Mouse (Mus musculus) limb, embryonic 12.5 days (tissue): Measurements from ENCODE around the gene Map3k6. TPM values are rescaled to one million over a fixed set of nuclear protein-coding genes. Genes with fewer than 3 reads are reported as not detected.

Experiments used
- ATAC-seq: fragments of 200-750 bp; cut with Nextera tagmentation; 2 replicates; pipeline ENCODE4 v1.8.0; 2017; ENCODE audit warnings: low read depth, moderate TSS enrichment; ENCODE audit not compliant: insufficient number of reproducible peaks, insufficient read depth, low FRiP score, low TSS enrichment
- H3K27ac ChIP-seq: fragments of 300-500 bp; sonication (generic); 2 replicates; pipeline ENCODE4 v1.5.1; 2016; ENCODE audit warnings: mild to moderate bottlenecking, moderate library complexity
- H3K27me3 ChIP-seq: fragments of 300-500 bp; sonication (generic); 2 replicates; pipeline ENCODE4 v1.6.1; 2016; ENCODE audit warnings: mild to moderate bottlenecking, moderate library complexity
- H3K36me3 ChIP-seq: fragments of 300-500 bp; sonication (generic); 2 replicates; pipeline ENCODE4 v1.6.1; 2016; ENCODE audit warnings: mild to moderate bottlenecking, moderate library complexity
- H3K4me1 ChIP-seq: fragments of 300-500 bp; sonication (generic); replicated peaks from 2 replicates; pipeline ENCODE4 v1.6.1; 2016
- H3K4me2 ChIP-seq: fragments of 300-500 bp; sonication (generic); 2 replicates; pipeline ENCODE4 v1.6.1; 2016; ENCODE audit warnings: mild to moderate bottlenecking, moderate library complexity
- H3K4me3 ChIP-seq: fragments of 300-500 bp; sonication (generic); replicated peaks from 2 replicates; pipeline ENCODE4 v1.5.1; 2016; ENCODE audit warnings: mild to moderate bottlenecking
- H3K9ac ChIP-seq: fragments of 300-500 bp; sonication (generic); replicated peaks from 2 replicates; pipeline ENCODE4 v1.6.1; 2016; ENCODE audit warnings: mild to moderate bottlenecking, moderate library complexity
- H3K9me3 ChIP-seq: fragments of 300-500 bp; sonication (generic); 2 replicates; pipeline ENCODE4 v1.6.1; 2016; ENCODE audit warnings: mild to moderate bottlenecking, moderate library complexity
- WGBS: fragments of 180-500 bp; shearing (Covaris S2); methylation state at CpG from one replicate; pipeline ENCODE4 v1.1.7; 2016; 5-methylcytosine and 5-hydroxymethylcytosine counted together
- polyA plus RNA-seq: library from polyadenylated mRNA; unstranded; fragments of >200 nt; fragmentation: Nextera tagmentation; extraction: Ambion mirVana; gene quantifications from 2 replicates; pipeline ENCODE4 v1.2.1, GENCODE M21; 2016

The Map3k6 gene
- polyA plus RNA-seq, 1 experiment from 2014 or later, result 2.3 TPM

DNA sequence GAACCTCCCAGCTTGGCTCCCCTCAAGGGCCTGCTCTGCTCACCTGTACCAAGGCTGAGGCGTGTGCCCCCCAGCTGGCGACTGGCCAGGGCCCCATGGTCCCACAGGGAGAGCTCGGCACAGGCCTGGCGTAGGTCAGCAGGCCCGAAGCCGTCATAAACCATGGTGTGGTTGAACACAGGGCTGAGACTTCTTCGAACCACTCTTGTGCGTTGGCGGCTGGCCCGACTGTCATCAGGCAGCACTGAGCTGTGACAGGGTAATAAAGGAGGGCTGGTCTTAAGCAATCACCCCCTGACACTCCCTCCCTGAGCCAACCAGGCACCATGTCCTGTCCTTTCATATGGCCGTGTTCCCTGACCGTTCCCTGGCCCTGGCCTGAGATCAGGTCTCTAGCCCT, 12.8 kb downstream of the Map3k6 start:
- Histone ChIP-seq H3K9ac (no peak overlapping the region), H3K4me3 (no peak overlapping the region), H3K27ac (no peak overlapping the region), H3K27me3 (peaks cover 93% of the 10 kb centered on the region), H3K4me1 (peaks cover 14% of the 10 kb centered on the region), H3K4me2 (no peak overlapping the region), H3K9me3 (no peaks in the 10 kb centered on the region), H3K36me3 (no peaks in the 10 kb centered on the region)
- whole genome bisulfite sequencing, result 51% methylated on average over 12 of the region's 12 CpGs
- ATAC-seq, result no peak

DNA sequence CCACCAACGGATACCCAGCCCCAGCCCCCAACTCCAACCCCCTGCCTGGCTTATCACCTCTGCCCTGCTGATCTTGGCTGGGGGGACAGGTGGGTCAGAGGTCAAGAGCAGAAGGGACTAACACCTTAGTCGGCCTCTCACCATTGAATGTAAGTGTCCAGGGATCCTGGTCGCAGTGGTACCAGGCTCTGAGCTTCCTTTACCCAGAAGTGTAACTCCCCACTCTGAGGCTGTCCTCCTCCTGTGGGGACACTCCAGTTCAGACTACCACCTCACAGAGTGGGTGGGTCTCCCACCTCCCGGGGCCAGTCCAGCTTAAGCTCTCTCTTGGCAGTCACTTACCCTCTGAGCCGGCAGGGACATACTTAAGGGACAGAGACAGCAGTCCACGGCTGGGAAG, 14.8 kb downstream of the Map3k6 start:
- H3K36me3 ChIP-seq, result no peaks in the 10 kb centered on the region
- no peak overlapping the region for H3K4me2 ChIP-seq
- H3K9ac ChIP-seq, result no peak overlapping the region
- 58% methylated on average over 6 of the region's 6 CpGs for WGBS
- H3K4me3 ChIP-seq, result no peak overlapping the region
- no peak overlapping the region for H3K27ac ChIP-seq
- no peaks in the 10 kb centered on the region for H3K9me3 ChIP-seq
- H3K4me1 ChIP-seq, result peaks cover 13% of the 10 kb centered on the region
- peaks cover 81% of the 10 kb centered on the region for H3K27me3 ChIP-seq
- no peak for ATAC-seq

DNA sequence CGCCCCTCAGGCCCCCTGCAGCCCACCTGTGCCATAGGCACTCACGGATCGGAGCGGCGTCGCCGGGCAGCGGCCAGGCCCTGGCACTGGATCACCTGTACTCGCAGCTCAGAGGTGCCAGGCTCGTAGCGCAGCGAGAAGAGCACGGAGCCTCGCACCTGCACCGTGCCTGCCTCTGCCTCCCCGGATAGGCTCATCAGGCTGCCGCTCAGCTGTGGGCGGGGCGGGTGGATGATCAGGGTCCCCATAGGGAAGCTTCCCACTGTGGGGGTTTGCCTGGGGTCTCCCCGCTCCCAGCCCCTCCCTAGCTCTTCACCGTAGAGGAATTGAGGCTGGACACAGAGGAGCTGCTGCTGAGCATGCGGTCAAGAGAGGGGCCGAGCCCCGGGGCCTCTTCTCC, 16.2 kb downstream of the Map3k6 start:
- WGBS, result 16% methylated on average over 24 of the region's 24 CpGs
- H3K4me3 ChIP-seq, result peak overlapping the region; percentile 3; the same call in 1 of the 2 replicates
- peak overlapping the region; percentile 40; the same call in 1 of the 2 replicates for H3K9ac ChIP-seq
- peaks cover 6% of the 10 kb centered on the region for H3K4me1 ChIP-seq
- H3K27me3 ChIP-seq, result peaks cover 67% of the 10 kb centered on the region
- no peak for ATAC-seq
- H3K4me2 ChIP-seq, result peak overlapping the region; percentile 27; the same call in 1 of the 2 replicates
- H3K27ac ChIP-seq, result no peak overlapping the region
- no peaks in the 10 kb centered on the region for H3K9me3 ChIP-seq
- H3K36me3 ChIP-seq, result no peaks in the 10 kb centered on the region

DNA sequence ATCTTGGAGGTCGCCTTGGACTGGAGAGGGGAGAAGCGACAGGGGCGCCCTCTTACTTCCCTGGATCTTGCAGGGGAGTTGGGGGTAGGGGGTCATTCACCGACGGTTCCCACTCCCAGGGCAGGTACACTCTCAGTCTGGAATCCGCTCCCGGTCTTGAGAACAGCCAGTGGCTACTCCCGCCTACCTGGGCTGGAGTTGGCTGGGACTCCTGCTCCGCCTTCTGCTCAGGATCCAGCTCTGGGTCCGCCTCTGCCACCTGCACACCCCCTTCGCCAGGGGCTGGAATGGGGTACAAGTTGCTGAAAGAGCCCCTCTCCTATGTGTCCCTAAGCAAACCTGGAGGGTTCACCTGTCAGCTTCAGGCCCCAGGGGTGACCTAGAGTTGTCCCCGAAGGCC, 16.6 kb downstream of the Map3k6 start:
- peaks cover 63% of the 10 kb centered on the region for H3K27me3 ChIP-seq

DNA sequence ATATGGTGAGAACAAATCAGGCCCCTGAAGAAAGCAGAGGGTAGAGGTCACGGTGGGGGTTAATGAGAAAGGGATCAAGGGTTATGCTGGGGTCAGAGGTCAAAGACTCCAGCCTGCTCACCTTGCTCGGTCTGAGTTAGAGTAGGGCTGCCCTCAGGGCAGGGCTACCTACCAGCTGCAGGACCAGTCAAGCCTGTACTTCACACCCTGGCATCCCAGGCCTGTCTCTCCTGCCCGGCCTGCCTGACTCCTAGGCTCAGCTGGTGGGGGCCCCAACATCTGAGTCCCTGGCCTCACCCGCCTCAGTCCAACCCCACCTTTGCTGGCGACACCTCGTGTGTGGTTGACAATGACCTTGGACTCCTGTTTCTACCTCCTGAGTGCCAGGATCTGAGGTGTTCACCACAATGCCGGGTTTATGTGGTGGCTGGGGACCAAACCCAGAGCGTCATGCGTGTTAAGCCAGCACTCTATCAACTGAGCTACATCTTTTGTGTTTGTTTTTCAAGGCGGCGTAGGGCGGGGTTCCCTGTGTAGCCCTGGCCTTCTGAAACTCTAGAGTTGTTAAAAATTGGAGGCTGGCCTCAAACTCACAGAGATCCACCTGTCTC, 17.3 kb downstream of the Map3k6 start:
- Histone ChIP-seq H3K9me3 (no peaks in the 10 kb centered on the region), H3K36me3 (no peaks in the 10 kb centered on the region; the same call in 1 of the 2 replicates), H3K27me3 (peaks cover 56% of the 10 kb centered on the region), H3K27ac (no peak overlapping the region), H3K9ac (no peak overlapping the region), H3K4me3 (no peak overlapping the region), H3K4me2 (no peak overlapping the region), H3K4me1 (peaks cover 10% of the 10 kb centered on the region)
- ATAC-seq, result no peak
- 72% methylated on average over 12 of the region's 12 CpGs for WGBS

More for the DNA sequence above, 16.6 kb downstream of the Map3k6 start:
- peaks cover 10% of the 10 kb centered on the region for H3K4me1 ChIP-seq
- no peak overlapping the region for H3K27ac ChIP-seq
- 26% methylated on average over 12 of the region's 12 CpGs for WGBS
- H3K4me2 ChIP-seq, result peak overlapping the region; percentile 27; the same call in 1 of the 2 replicates
- ATAC-seq, result no peak
- H3K9ac ChIP-seq, result peak overlapping the region; percentile 40; the same call in 1 of the 2 replicates
- 0 out of 2 replicates have a peak overlapping the region, but pooled peaks have one; percentile 3 for H3K4me3 ChIP-seq
- H3K36me3 ChIP-seq, result no peaks in the 10 kb centered on the region
- no peaks in the 10 kb centered on the region for H3K9me3 ChIP-seq

DNA sequence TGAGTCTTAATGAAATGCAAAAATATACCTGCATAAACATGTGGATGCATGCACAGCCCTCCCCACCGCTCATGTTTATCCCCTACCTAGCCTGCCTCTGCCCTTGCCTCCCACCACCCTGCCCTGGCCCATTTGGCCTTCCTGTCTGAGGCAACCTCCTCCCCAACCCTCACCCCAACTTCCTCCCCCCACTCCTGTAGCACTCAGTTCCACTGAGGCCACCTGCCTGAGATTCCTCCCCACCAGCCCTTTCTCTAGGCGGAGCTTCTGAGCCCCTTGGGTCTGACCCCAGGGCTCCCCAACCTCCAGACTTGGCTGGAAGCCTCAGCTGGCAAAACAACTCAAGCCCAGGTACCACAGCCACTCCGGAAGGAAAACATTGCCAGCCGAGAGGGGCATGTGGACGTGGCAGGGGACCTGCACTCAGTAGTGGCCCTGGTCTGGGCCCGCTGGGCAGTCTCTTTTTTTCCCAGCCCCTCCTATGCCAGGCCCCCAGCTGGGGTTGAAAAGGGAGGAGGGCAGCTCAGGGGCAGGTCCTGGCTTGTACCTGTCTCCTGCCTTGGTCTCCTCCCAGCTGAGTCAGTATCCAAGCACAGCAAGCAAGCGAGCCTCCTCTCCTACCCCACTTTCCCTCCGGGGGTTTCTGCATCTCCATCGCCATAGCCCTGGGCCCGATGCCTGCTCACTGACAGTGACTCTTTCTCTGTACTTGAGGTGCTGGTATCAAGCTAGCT, 21.2 kb downstream of the Map3k6 start:
- Histone ChIP-seq H3K4me3 (no peak overlapping the region), H3K36me3 (peaks cover 37% of the 10 kb centered on the region), H3K4me2 (no peak overlapping the region; the same call in 1 of the 2 replicates), H3K9me3 (peaks cover 9% of the 10 kb centered on the region; the same call in 1 of the 2 replicates), H3K9ac (no peak overlapping the region), H3K27ac (no peak overlapping the region), H3K27me3 (peaks cover 22% of the 10 kb centered on the region), H3K4me1 (peaks cover 8% of the 10 kb centered on the region)
- ATAC-seq, result no peak
- 47% methylated on average over 10 of the region's 10 CpGs for WGBS

DNA sequence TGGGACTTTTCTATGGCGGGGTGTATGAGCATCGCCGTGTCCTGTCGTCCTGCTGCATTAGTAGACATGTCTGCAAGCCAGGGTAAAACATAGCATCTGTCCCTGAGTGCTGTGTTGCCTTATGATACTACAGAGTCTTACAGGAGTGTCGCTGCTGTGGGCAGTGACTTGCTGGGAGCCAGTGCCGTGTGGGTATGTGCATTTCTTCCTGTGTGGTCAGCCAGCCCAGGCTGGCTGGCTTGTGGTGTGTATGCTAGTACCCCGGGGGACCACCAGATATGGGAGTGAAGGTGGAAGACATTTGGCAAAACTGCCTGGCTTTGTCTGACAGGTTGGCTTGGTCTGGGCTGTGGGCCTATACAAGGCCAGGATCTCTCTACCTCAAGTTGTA, 21.8 kb downstream of the Map3k6 start:
- H3K4me2 ChIP-seq, result no peak overlapping the region; the same call in 1 of the 2 replicates
- H3K9me3 ChIP-seq, result peaks cover 9% of the 10 kb centered on the region; the same call in 1 of the 2 replicates
- H3K9ac ChIP-seq, result no peak overlapping the region
- 63% methylated on average over 7 of the region's 7 CpGs for WGBS
- H3K27ac ChIP-seq, result no peak overlapping the region
- no peak for ATAC-seq
- peaks cover 43% of the 10 kb centered on the region for H3K36me3 ChIP-seq
- H3K4me1 ChIP-seq, result peaks cover 5% of the 10 kb centered on the region; the same call in 1 of the 2 replicates
- peaks cover 17% of the 10 kb centered on the region for H3K27me3 ChIP-seq
- H3K4me3 ChIP-seq, result no peak overlapping the region

DNA sequence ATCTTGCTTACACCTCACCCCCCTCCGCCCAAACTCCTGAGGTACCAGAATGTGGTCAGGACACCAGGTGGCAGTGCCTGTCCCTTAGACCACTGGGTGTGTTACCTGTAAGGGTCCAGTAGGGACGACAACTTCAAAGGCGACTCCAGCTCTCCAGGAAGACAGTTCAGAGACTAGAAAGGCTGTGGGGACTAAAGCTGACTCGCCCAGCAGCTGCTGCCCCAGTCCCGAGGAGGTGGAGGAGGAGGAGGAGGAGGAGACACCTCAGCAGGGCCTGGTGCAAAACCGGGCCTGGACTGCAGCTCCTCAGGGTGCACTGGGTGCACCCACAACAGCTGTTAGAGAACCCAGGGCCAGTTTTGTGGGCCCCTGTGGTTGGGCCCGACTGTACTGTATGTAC, 22.3 kb downstream of the Map3k6 start, which contains the start of gene Sytl1:
TSS of gene Sytl1 (minus strand) at position 232 of the 400 bp plus-strand sequence.
- H3K27ac ChIP-seq, result no peak within 1 kb of the TSS
- H3K9ac ChIP-seq, result no peak within 1 kb of the TSS
- H3K27me3 ChIP-seq, result peaks cover 12% of the 10 kb centered on the region
- H3K4me1 ChIP-seq, result peaks cover 5% of the 10 kb centered on the region; the same call in 1 of the 2 replicates
- H3K9me3 ChIP-seq, result peaks cover 9% of the 10 kb centered on the region; the same call in 1 of the 2 replicates
- 0 out of 2 replicates have a peak within 1 kb of the TSS, but pooled peaks have one; percentile 12 for H3K4me3 ChIP-seq
- ATAC-seq, result no peak
- peaks cover 48% of the 10 kb centered on the region for H3K36me3 ChIP-seq
- no peak within 1 kb of the TSS; the same call in 1 of the 2 replicates for H3K4me2 ChIP-seq
- WGBS, result 35% methylated on average over 7 of the region's 7 CpGs

DNA sequence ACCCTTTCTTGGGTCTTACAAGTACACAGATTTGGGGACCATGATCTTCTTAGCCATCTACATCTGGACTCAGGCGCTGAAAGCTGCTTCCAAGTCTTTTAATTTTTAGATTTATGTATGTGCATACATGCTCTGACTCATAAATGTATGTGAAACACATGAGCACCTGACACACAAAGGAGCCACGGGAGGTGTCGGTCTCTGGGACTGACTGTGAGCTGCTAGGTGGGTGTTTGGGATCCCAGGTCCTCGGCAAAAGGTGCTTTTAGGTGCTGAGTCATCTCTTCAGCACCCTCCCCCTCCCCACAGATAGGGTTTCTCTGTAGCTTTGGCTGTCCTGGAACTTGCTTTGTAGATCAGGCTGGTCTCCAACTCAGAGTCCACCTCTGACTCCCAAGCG, 23.1 kb downstream of the Map3k6 start:
- Histone ChIP-seq H3K36me3 (peaks cover 57% of the 10 kb centered on the region), H3K4me3 (no peak overlapping the region), H3K4me2 (no peak overlapping the region), H3K4me1 (peaks cover 5% of the 10 kb centered on the region; the same call in 1 of the 2 replicates), H3K27me3 (peaks cover 6% of the 10 kb centered on the region; the same call in 1 of the 2 replicates), H3K9ac (no peak overlapping the region), H3K27ac (no peak overlapping the region), H3K9me3 (peaks cover 9% of the 10 kb centered on the region; the same call in 1 of the 2 replicates)
- ATAC-seq, result no peak
- 93% methylated on average over 5 of the region's 5 CpGs for WGBS

DNA sequence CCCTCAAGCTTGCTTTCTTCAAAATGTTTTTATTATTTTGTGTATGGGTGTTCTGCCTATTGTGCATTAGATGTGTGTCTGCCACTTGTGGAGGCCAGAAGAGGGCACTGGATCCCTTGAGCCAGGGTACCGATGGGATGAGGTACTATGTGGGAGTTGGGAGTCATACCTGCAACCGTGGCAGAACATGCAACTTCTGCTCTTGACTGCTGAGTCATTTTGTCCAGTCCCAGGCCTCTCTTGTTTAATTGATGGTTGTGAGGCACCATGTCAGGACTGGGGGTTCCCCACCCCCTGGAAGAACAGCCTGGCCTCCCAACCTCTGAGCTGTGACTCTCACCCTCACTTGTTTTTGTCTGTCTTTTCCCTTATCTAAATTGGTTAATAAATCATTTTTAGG, 23.9 kb downstream of the Map3k6 start:
- H3K4me3 ChIP-seq, result no peak overlapping the region
- H3K4me1 ChIP-seq, result peaks cover 5% of the 10 kb centered on the region; the same call in 1 of the 2 replicates
- no peak overlapping the region for H3K9ac ChIP-seq
- no peak overlapping the region for H3K4me2 ChIP-seq
- H3K36me3 ChIP-seq, result peaks cover 65% of the 10 kb centered on the region
- no peaks in the 10 kb centered on the region for H3K27me3 ChIP-seq
- no peak overlapping the region for H3K27ac ChIP-seq
- no peak for ATAC-seq
- H3K9me3 ChIP-seq, result peaks cover 9% of the 10 kb centered on the region; the same call in 1 of the 2 replicates
- 94% methylated on average over 2 of the region's 2 CpGs for WGBS

DNA sequence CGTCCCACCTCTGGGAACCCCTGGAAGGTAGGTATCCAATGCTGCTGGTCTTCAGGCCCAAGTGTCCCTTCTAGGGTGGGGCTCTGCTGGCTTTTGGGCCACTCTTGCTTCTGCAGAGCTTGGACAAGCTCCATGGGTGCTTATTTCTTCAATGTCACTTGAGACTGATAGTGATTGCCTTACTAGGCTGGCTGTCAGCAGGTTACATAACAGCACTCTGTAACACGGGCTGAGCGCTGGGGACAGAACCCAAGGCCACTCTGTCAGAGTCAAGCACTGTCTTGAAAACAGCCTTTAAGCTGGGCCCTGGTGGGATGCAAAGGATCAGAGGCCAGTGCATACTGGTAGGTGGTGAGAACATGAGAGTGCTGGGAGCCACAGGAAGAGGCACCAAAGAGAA, 24.7 kb downstream of the Map3k6 start:
- WGBS, result 93% methylated on average over 3 of the region's 3 CpGs
- no peak overlapping the region for H3K27ac ChIP-seq
- H3K9me3 ChIP-seq, result peaks cover 9% of the 10 kb centered on the region; the same call in 1 of the 2 replicates
- H3K36me3 ChIP-seq, result peaks cover 72% of the 10 kb centered on the region
- H3K4me2 ChIP-seq, result no peak overlapping the region
- no peaks in the 10 kb centered on the region for H3K27me3 ChIP-seq
- no peak overlapping the region for H3K4me3 ChIP-seq
- ATAC-seq, result no peak
- no peak overlapping the region for H3K9ac ChIP-seq
- H3K4me1 ChIP-seq, result peaks cover 5% of the 10 kb centered on the region; the same call in 1 of the 2 replicates
